In genomic region chr6:91972201-91972646, GRCm38 (mm10) we compare ENCODE assay signal across 8 mouse cellular contexts. TPM values are rescaled to one million over a fixed set of nuclear protein-coding genes. Genes with fewer than 3 reads are reported as not detected.
A peak's percentile ranks its signal among the peaks of the same experiment; 100 is the strongest.
DNase-seq lines count a peak whose midpoint lies in the region; ATAC-seq and TF ChIP-seq lines count a peak whose summit lies in the region.
"Had no signal": no experiment of that assay in that cellular context is flagged by ENCODE, and none has a peak within 500 bp of the region (broad histone marks: within the 10 kb centered on the region; RNA-seq: fewer than 3 reads in every experiment).

No protein-coding gene starts in this region.

- peak; percentile 53 for TF ChIP-seq CTCF in heart, adult 2 months (IDR thresholded peaks at IDR 0.05)

- DNase-seq in R1 (ENCODE audit: low read depth, low spot score) = peak; percentile 69
- DNase-seq in adrenal gland, postnatal 25 days = peak; percentile 45
- DNase-seq in heart, adult 2 months = peak; percentile 78 to 90
- DNase-seq in kidney, adult 8-10 months = peak; percentile 67 to 85
- DNase-seq in skeletal muscle tissue, adult 2 months (ENCODE audit: low read depth, low spot score) = peak; percentile 60

- peak; percentile 97 for TF ChIP-seq EP300 in heart, adult 2 months (IDR thresholded peaks at IDR 0.05; ENCODE audit: insufficient read depth, low read depth, low read length)

- H3K4me1 ChIP-seq in heart, adult 2 months (ENCODE audit: control insufficient read depth, insufficient read depth, low read length) = peaks cover 20% of the 10 kb centered on the region
- peaks cover 16% of the 10 kb centered on the region; the same call in 1 of the 2 replicates for H3K4me1 ChIP-seq in lung, embryonic 15.5 days

- 0 out of 2 replicates have a peak, but pooled peaks cover 1% of the 10 kb centered on the region for H3K27me3 ChIP-seq in heart, adult 2 months (ENCODE audit: control insufficient read depth, insufficient read depth, low read length)
- 0 out of 2 replicates have a peak, but pooled peaks cover 5% of the 10 kb centered on the region for H3K27me3 ChIP-seq in lung, embryonic 15.5 days

- intact Hi-C loops in heart, adult 2 months (cut with DNase I) = loop anchor here (2.0 kb wide), 2 partner anchors 65 to 91 kb away; no protein-coding TSS in a partner anchor

- TF ChIP-seq POLR2A in heart, adult 2 months (IDR thresholded peaks at IDR 0.05; ENCODE audit: insufficient read depth, low read depth, low read length) = peak; percentile 43

- no peaks in the 10 kb centered on the region for H3K36me3 ChIP-seq in heart, adult 2 months (ENCODE audit: control insufficient read depth, insufficient read depth, low read length)
- no peaks in the 10 kb centered on the region for H3K36me3 ChIP-seq in lung, embryonic 15.5 days
- H3K36me3 ChIP-seq: neural tube, embryonic 12.5 days had no signal

- peak overlapping the region; percentile 86 for H3K27ac ChIP-seq in heart, adult 2 months
- peak overlapping the region; percentile 67 for H3K27ac ChIP-seq in lung, embryonic 15.5 days
- H3K27ac ChIP-seq: neural tube, embryonic 12.5 days had no signal

- H3K9me3 ChIP-seq in lung, embryonic 15.5 days = no peaks in the 10 kb centered on the region
- H3K9me3 ChIP-seq: neural tube, embryonic 12.5 days had no signal

- H3K4me2 ChIP-seq in lung, embryonic 15.5 days = no peak overlapping the region
- H3K4me2 ChIP-seq: neural tube, embryonic 12.5 days had no signal

- H3K79me2 ChIP-seq in heart, adult 2 months (replicated peaks; ENCODE audit: control insufficient read depth, insufficient read depth, low read length) = no peaks in the 10 kb centered on the region

- peak; percentile 84 for ATAC-seq in lung, embryonic 15.5 days (ENCODE audit: borderline replicate concordance, extremely low read depth, low FRiP score, low TSS enrichment)
- no peak for ATAC-seq in monocyte, adult 5-6 weeks (replicated peaks; ENCODE audit: insufficient number of reproducible peaks, low FRiP score, low TSS enrichment, poor library complexity, severe bottlenecking)

- no peak overlapping the region for H3K9ac ChIP-seq in heart, adult 2 months (ENCODE audit: low read depth, low read length)
- no peak overlapping the region for H3K9ac ChIP-seq in lung, embryonic 15.5 days
- H3K9ac ChIP-seq: neural tube, embryonic 12.5 days had no signal

- 41% methylated on average over 9 of the region's 9 CpGs for WGBS in heart, adult 2 months
- 30% methylated on average over 9 of the region's 9 CpGs for WGBS in lung, embryonic 15.5 days

- no peak overlapping the region for H3K4me3 ChIP-seq in heart, adult 2 months
- H3K4me3 ChIP-seq in lung, embryonic 15.5 days = no peak overlapping the region
- H3K4me3 ChIP-seq: neural tube, embryonic 12.5 days had no signal

RNA-seq across cellular contexts. Expression of gene Fgd5, which starts 6.5 kb away (rescaled TPM):
- total RNA-seq in adrenal gland, postnatal 25 days (2021) = 14.5 and 15.1 TPM in 2 replicates
- 10 to 100 TPM; 21.0 to 21.8 TPM for total RNA-seq in heart, adult 2 months (2021)
- 12.7 and 18.4 TPM in 2 replicates for polyA plus RNA-seq in heart, adult 2 months (2012; rRNA removed)
- polyA plus RNA-seq in lung, embryonic 15.5 days (2015; fragmentation: Nextera tagmentation; extraction: Ambion mirVana) = 18.6 and 21.2 TPM in 2 replicates
- total RNA-seq in monocyte, adult 5-6 weeks (2017) = 0.10 to 0.21 TPM in 2 of 3 replicates, not detected in the other

Comparison
In these comparisons a context has a peak if more than half of its experiments do, and no peak if none do; other contexts are left out.
1. RNA of gene Fgd5, which starts 6.5 kb away (total RNA-seq): 21.0 to 21.8 TPM in heart, adult 2 months and 14.5 to 15.1 TPM in adrenal gland, postnatal 25 days; 0.10 to 0.21 TPM in monocyte, adult 5-6 weeks; every median in the first group is over 10 times any median in the second.
2. Peak in every context shown above with its lines, with median percentiles within 50 percentile points of each other: DNase-seq.